Mouse (Mus musculus) hindbrain, embryonic 11.5 days (tissue): ENCODE measurements at regions not wholly inside any gene's neighbourhood (a gene's known extent, or its start where the extent isn't known, plus 50 kb on each side); places are given as distances from the start of the nearest gene placed in this dataset.

Experiments
- ATAC-seq: fragments of 200-750 bp; cut with Nextera tagmentation; 2 replicates; pipeline ENCODE4 v1.8.0; 2017; ENCODE audit warnings: mild to moderate bottlenecking, moderate TSS enrichment, moderate library complexity; ENCODE audit not compliant: low FRiP score
- DNase-seq: peaks from one replicate; pipeline ENCODE4 v3.0.0-alpha.2; 2015; ENCODE audit warnings: low spot score
- H3K27ac ChIP-seq: fragments of 300-500 bp; sonication (generic); 2 replicates; pipeline ENCODE4 v1.5.1; 2014; ENCODE audit warnings: mild to moderate bottlenecking, low read depth, low read length
- H3K27me3 ChIP-seq: fragments of 300-500 bp; sonication (generic); 2 replicates; pipeline ENCODE4 v1.6.1; 2014; ENCODE audit warnings: mild to moderate bottlenecking, low read length, moderate library complexity, mixed read lengths; ENCODE audit not compliant: control insufficient read depth, insufficient read depth
- H3K36me3 ChIP-seq: fragments of 300-500 bp; sonication (generic); 2 replicates; pipeline ENCODE4 v1.6.1; 2014; ENCODE audit warnings: mild to moderate bottlenecking, low read length, moderate library complexity, mixed read lengths; ENCODE audit not compliant: control insufficient read depth, insufficient read depth
- H3K4me1 ChIP-seq: fragments of 300-500 bp; sonication (generic); replicated peaks from 2 replicates; pipeline ENCODE4 v1.6.1; 2014; ENCODE audit warnings: low read length, mixed read lengths; ENCODE audit not compliant: control insufficient read depth, insufficient read depth
- H3K4me2 ChIP-seq: fragments of 300-500 bp; sonication (generic); replicated peaks from 2 replicates; pipeline ENCODE4 v1.6.1; 2014; ENCODE audit warnings: mild to moderate bottlenecking, low read depth, low read length
- H3K4me3 ChIP-seq: fragments of 300-500 bp; sonication (generic); 2 replicates; pipeline ENCODE4 v1.5.1; 2014; ENCODE audit warnings: low read depth, low read length
- H3K9ac ChIP-seq: fragments of 300-500 bp; sonication (generic); 2 replicates; pipeline ENCODE4 v1.6.1; 2014; ENCODE audit warnings: low read depth, low read length
- H3K9me3 ChIP-seq: fragments of 300-500 bp; sonication (generic); 2 replicates; pipeline ENCODE4 v1.6.1; 2016; ENCODE audit warnings: low read length; ENCODE audit not compliant: control insufficient read depth
- WGBS: fragments of 180-500 bp; shearing (Covaris S2); extraction: QIAGEN DNeasy Blood & Tissue Kit; methylation state at CpG from one replicate; pipeline ENCODE4 v1.1.7; 2014; 5-methylcytosine and 5-hydroxymethylcytosine counted together

DNA sequence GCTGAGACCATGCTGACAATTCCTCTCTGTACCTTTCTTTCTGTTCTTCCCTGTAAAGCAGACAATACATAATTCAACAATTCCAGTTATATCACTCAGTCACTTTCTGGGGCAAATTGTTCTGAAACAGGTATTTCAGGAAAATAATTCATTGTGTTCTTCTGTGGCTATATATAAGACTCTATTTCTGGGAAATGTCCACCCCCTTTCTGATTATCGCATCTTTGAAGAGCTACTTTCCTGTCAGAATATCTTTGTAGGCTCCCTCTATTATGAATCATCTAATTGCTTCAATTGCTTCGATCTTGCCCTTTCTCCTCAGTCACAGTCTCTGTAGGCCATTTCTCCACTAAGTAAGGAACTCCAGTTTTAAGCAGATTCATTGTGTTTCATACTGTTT lies 1408.9 kb downstream of the Basp1 start:
- WGBS, result 92% methylated on average over 2 of the region's 2 CpGs
- DNase-seq, result no peak
- no peaks in the 10 kb centered on the region for H3K36me3 ChIP-seq
- no peak for ATAC-seq
- no peaks in the 10 kb centered on the region for H3K4me1 ChIP-seq
- H3K9ac ChIP-seq, result no peak overlapping the region
- H3K27me3 ChIP-seq, result no peaks in the 10 kb centered on the region
- H3K4me2 ChIP-seq, result no peak overlapping the region
- no peaks in the 10 kb centered on the region for H3K9me3 ChIP-seq
- H3K4me3 ChIP-seq, result no peak overlapping the region
- no peak overlapping the region for H3K27ac ChIP-seq

- no peak for DNase-seq
- no peak overlapping the region for H3K27ac ChIP-seq
- ATAC-seq, result no peak
- no peak overlapping the region for H3K4me2 ChIP-seq
- 86% methylated on average over 3 of the region's 3 CpGs for WGBS
- H3K4me1 ChIP-seq, result no peaks in the 10 kb centered on the region
- H3K36me3 ChIP-seq, result no peaks in the 10 kb centered on the region
- no peak overlapping the region for H3K9ac ChIP-seq
- H3K9me3 ChIP-seq, result no peaks in the 10 kb centered on the region
- no peaks in the 10 kb centered on the region for H3K27me3 ChIP-seq
- H3K4me3 ChIP-seq, result no peak overlapping the region
These were observed 1430.7 kb downstream of the Cdh18 start for GRCm38 (mm10) chr15:23979506-23979905.
